Mouse (Mus musculus) NIH3T3 (cell line): ENCODE results near the gene Rhox8.
"Not testable (repeated sequence)": the region's sequence is repeated elsewhere in the genome, so short reads cannot be mapped to it uniquely, and the experiment has no call there.

Source experiments
- DNase-seq: peaks from one replicate; pipeline ENCODE4 v3.0.0-alpha.2; 2012; ENCODE audit warnings: low read depth

Rhox8 gene

GRCm38 (mm10) chrX:37878844-37879243 is at the start of gene Rhox8:
TSS of gene Rhox8 (minus strand) at chrX:37878944.
- no peak for DNase-seq

GRCm38 (mm10) chrX:37916311-37916710 is 37.6 kb upstream of the Rhox8 start:
- no peak for DNase-seq

- DNase-seq, result no peak
Measured at GRCm38 (mm10) chrX:37908581-37908980, 29.8 kb upstream of the Rhox8 start.

- no peak for DNase-seq
Measured at GRCm38 (mm10) chrX:37903727-37904126, 25.0 kb upstream of the Rhox8 start.

- DNase-seq, result not testable (repeated sequence)
Measured at GRCm38 (mm10) chrX:37901670-37902069, 22.9 kb upstream of the Rhox8 start, which contains the start of gene Rhox9. TSS of gene Rhox9 (minus strand) at chrX:37901770.

- not testable (repeated sequence) for DNase-seq
Measured at GRCm38 (mm10) chrX:37897132-37897531, 18.4 kb upstream of the Rhox8 start, which contains the start of gene Rhox7b. TSS of gene Rhox7b (minus strand) at chrX:37897232.

GRCm38 (mm10) chrX:37871641-37872040 is 7.1 kb downstream of the Rhox8 start:
- no peak for DNase-seq

GRCm38 (mm10) chrX:37831386-37831785 is 47.4 kb downstream of the Rhox8 start, which contains the start of gene Rhox7a:
TSS of gene Rhox7a (plus strand) at chrX:37831686.
- DNase-seq, result not testable (repeated sequence)

- DNase-seq, result not testable (repeated sequence)
Measured at GRCm38 (mm10) chrX:37826610-37827009, 52.1 kb downstream of the Rhox8 start, which contains the start of gene Rhox6. TSS of gene Rhox6 (plus strand) at chrX:37826910.
